Mouse (Mus musculus) cerebellum, postnatal 14 days (tissue): ENCODE results near the gene Rerg.

Source experiments
- DNase-seq, 2 experiments: peaks; one replicate each; pipeline ENCODE4 v3.0.0; 2021; ENCODE audit warnings: mixed read lengths in 2 of 2

Rerg gene

GRCm38 (mm10) chr6:137170226-137170625 lies at the start of gene Rerg:
Gene Rerg, minus strand, starts transcription at chr6:137170497.
- no peak for DNase-seq

- DNase-seq: no peak
These were observed 47.7 kb upstream of the Rerg start for GRCm38 (mm10) chr6:137217841-137218463.

- no peak for DNase-seq
These were observed 41.1 kb upstream of the Rerg start for GRCm38 (mm10) chr6:137211441-137211840.

- DNase-seq: no peak
These were observed 40.7 kb upstream of the Rerg start for GRCm38 (mm10) chr6:137210991-137211390.

GRCm38 (mm10) chr6:137209992-137210391 lies 39.7 kb upstream of the Rerg start:
- peak; percentile 96 to 98 for DNase-seq

GRCm38 (mm10) chr6:137207126-137207525 lies 36.8 kb upstream of the Rerg start:
- no peak for DNase-seq

- DNase-seq: peak; percentile 59 to 66
These were observed 35.5 kb upstream of the Rerg start for GRCm38 (mm10) chr6:137205662-137206400.

GRCm38 (mm10) chr6:137202661-137203060 lies 32.4 kb upstream of the Rerg start:
- DNase-seq: no peak

GRCm38 (mm10) chr6:137201578-137201977 lies 31.3 kb upstream of the Rerg start:
- DNase-seq: no peak

GRCm38 (mm10) chr6:137201166-137201565 lies 30.9 kb upstream of the Rerg start:
- no peak for DNase-seq

GRCm38 (mm10) chr6:137192063-137192462 lies 21.8 kb upstream of the Rerg start:
- peak; percentile 42 to 64 for DNase-seq

- no peak for DNase-seq
These were observed 20.7 kb upstream of the Rerg start for GRCm38 (mm10) chr6:137191026-137191425.

GRCm38 (mm10) chr6:137190577-137190976 lies 20.3 kb upstream of the Rerg start:
- no peak for DNase-seq

GRCm38 (mm10) chr6:137188375-137188926 lies 18.2 kb upstream of the Rerg start:
- DNase-seq: no peak

- DNase-seq: no peak
These were observed 17.1 kb upstream of the Rerg start for GRCm38 (mm10) chr6:137187426-137187825.

- DNase-seq: no peak
These were observed 10.3 kb upstream of the Rerg start for GRCm38 (mm10) chr6:137180636-137181035.

GRCm38 (mm10) chr6:137180115-137180514 lies 9.8 kb upstream of the Rerg start:
- DNase-seq: no peak

GRCm38 (mm10) chr6:137179026-137179425 lies 8.7 kb upstream of the Rerg start:
- DNase-seq: no peak

GRCm38 (mm10) chr6:137170646-137171045 lies 349 bp upstream of the Rerg start:
- no peak for DNase-seq

- DNase-seq: peak; percentile 98 to 99
These were observed 927 bp downstream of the Rerg start for GRCm38 (mm10) chr6:137169171-137169968.

GRCm38 (mm10) chr6:137166843-137167242 lies 3.5 kb downstream of the Rerg start:
- DNase-seq: no peak

- DNase-seq: no peak
These were observed 6.7 kb downstream of the Rerg start for GRCm38 (mm10) chr6:137163571-137163970.

GRCm38 (mm10) chr6:137163061-137163460 lies 7.2 kb downstream of the Rerg start:
- no peak for DNase-seq
